Mouse (Mus musculus) lung, postnatal 0 days (tissue): ENCODE data around the gene Sctr.

ENCODE experiments used
- CTCF ChIP-seq: IDR thresholded peaks from 2 replicates; pipeline ENCODE4 v1.5.1; 2016; ENCODE audit warnings: antibody characterized with exemption, mild to moderate bottlenecking
- EP300 ChIP-seq: IDR thresholded peaks from 2 replicates; pipeline ENCODE4 v1.6.1; 2016; ENCODE audit warnings: antibody characterized with exemption, mild to moderate bottlenecking, control low read depth

GRCm38 (mm10) chr1:120077746-120078410 is 71.2 kb downstream of the Sctr start:
- no peak for TF ChIP-seq EP300
- TF ChIP-seq CTCF = no peak
